Mouse (Mus musculus): ENCODE measurements around the gene Gm21411. TPM values are rescaled to one million over a fixed set of nuclear protein-coding genes. Genes with fewer than 3 reads are reported as not detected.

Gene Gm21411
- not detected in 2 replicates for polyA plus RNA-seq (2015; fragmentation: Nextera tagmentation; extraction: Ambion mirVana)

GRCm38 (mm10) chr4:146909386-146910137 is at the start of gene Gm21411:
TSS of gene Gm21411 (minus strand) at chr4:146909590.

Other genes starting within 250 kb of the Gm21411 start
- gene Zfp989, start 62.4 kb upstream of the Gm21411 start, polyA plus RNA-seq (2015; fragmentation: Nextera tagmentation; extraction: Ambion mirVana) = not detected in 2 replicates
- not detected in 2 replicates for gene Rex2, start 112.3 kb upstream of the Gm21411 start, polyA plus RNA-seq (2015; fragmentation: Nextera tagmentation; extraction: Ambion mirVana)
- gene Zfp991, start 222.4 kb upstream of the Gm21411 start, polyA plus RNA-seq (2015; fragmentation: Nextera tagmentation; extraction: Ambion mirVana) = 5.1 and 5.6 TPM in 2 replicates